9 mouse cellular contexts compared by ENCODE assay signal in genomic region chr5:131009510-131009909, GRCm38 (mm10).
DNase-seq lines count a peak whose midpoint lies in the region; ATAC-seq and TF ChIP-seq lines count a peak whose summit lies in the region.
"Had no signal": no experiment of that assay in that cellular context is flagged by ENCODE, and none has a peak within 500 bp of the region (broad histone marks: within the 10 kb centered on the region; RNA-seq: fewer than 3 reads in every experiment).

No protein-coding gene starts in this region.

- no peak for ATAC-seq in hindbrain, postnatal 0 days
- ATAC-seq in hindbrain, embryonic 16.5 days: no peak
- no peak for ATAC-seq in megakaryocyte, adult 5-6 weeks (ENCODE audit: poor library complexity, severe bottlenecking)

- H3K27ac ChIP-seq in hindbrain, postnatal 0 days: no peak overlapping the region
- no peak overlapping the region for H3K27ac ChIP-seq in hindbrain, embryonic 16.5 days (ENCODE audit: low read depth, low read length)
- no peak overlapping the region for H3K27ac ChIP-seq in ES-E14 (ENCODE audit: insufficient read depth, low read depth, low read length, poor library complexity, severe bottlenecking)
- no peak overlapping the region for H3K27ac ChIP-seq in embryonic fibroblast, embryonic 13.5 days (ENCODE audit: insufficient read depth, low read length)

- H3K36me3 ChIP-seq in hindbrain, postnatal 0 days (ENCODE audit: insufficient read depth, low read length): no peaks in the 10 kb centered on the region
- H3K36me3 ChIP-seq in hindbrain, embryonic 16.5 days (ENCODE audit: control insufficient read depth, insufficient read depth, low read length): no peaks in the 10 kb centered on the region
- H3K36me3 ChIP-seq in ES-E14 (ENCODE audit: control insufficient read depth, insufficient read depth, low read length, poor library complexity, severe bottlenecking): no peaks in the 10 kb centered on the region

- H3K4me2 ChIP-seq in hindbrain, postnatal 0 days (ENCODE audit: low read depth, low read length): no peak overlapping the region
- no peak overlapping the region for H3K4me2 ChIP-seq in hindbrain, embryonic 16.5 days (ENCODE audit: low read length)

- no peak overlapping the region for H3K9ac ChIP-seq in hindbrain, postnatal 0 days (replicated peaks; ENCODE audit: low read length)
- H3K9ac ChIP-seq in hindbrain, embryonic 16.5 days (ENCODE audit: low read depth, low read length): no peak overlapping the region
- no peak overlapping the region for H3K9ac ChIP-seq in ES-E14 (ENCODE audit: insufficient read depth, low read depth, low read length, poor library complexity, severe bottlenecking)

- peak; percentile 66 for TF ChIP-seq CTCF in hindbrain, postnatal 0 days (IDR thresholded peaks at IDR 0.05; ENCODE audit: low read depth)
- 0 out of 2 replicates have a peak, but pooled peaks have one; percentile 6 for TF ChIP-seq CTCF in embryonic fibroblast, embryonic 13.5 days (IDR thresholded peaks at IDR 0.05; ENCODE audit: borderline replicate concordance, insufficient read depth, low read length)

- peak; percentile 43 for DNase-seq in hindbrain, postnatal 0 days (ENCODE audit: low spot score)
- DNase-seq in 416B (ENCODE audit: low read depth) (peak; percentile 14), ES-E14 (ENCODE audit: low read depth, low spot score) (peak; percentile 73)
- DNase-seq in layer of hippocampus, postnatal 10 days (ENCODE audit: low spot score in 2 of 2): no peak
- no peak for DNase-seq in thymus, adult 18-20 months
- DNase-seq: thymus, postnatal 25 days had no signal

- no peak overlapping the region for H3K4me3 ChIP-seq in hindbrain, postnatal 0 days (ENCODE audit: low read length)
- no peak overlapping the region for H3K4me3 ChIP-seq in hindbrain, embryonic 16.5 days (ENCODE audit: low read length)
- no peak overlapping the region for H3K4me3 ChIP-seq in ES-E14 (ENCODE audit: insufficient read depth in 1 of 2, low read depth in 1 of 2, low read length in 2 of 2, poor library complexity in 1 of 2, severe bottlenecking in 1 of 2)
- no peak overlapping the region for H3K4me3 ChIP-seq in embryonic fibroblast, embryonic 13.5 days (ENCODE audit: insufficient read depth, low read length)

- no peaks in the 10 kb centered on the region for H3K9me3 ChIP-seq in hindbrain, postnatal 0 days (ENCODE audit: low read length)
- H3K9me3 ChIP-seq in hindbrain, embryonic 16.5 days (ENCODE audit: control insufficient read depth, low read length): no peaks in the 10 kb centered on the region
- no peaks in the 10 kb centered on the region for H3K9me3 ChIP-seq in ES-E14 (ENCODE audit: control insufficient read depth, insufficient read depth, low read depth, low read length)

- no peaks in the 10 kb centered on the region for H3K27me3 ChIP-seq in hindbrain, postnatal 0 days (ENCODE audit: insufficient read depth, low read length)
- H3K27me3 ChIP-seq in hindbrain, embryonic 16.5 days (replicated peaks; ENCODE audit: control insufficient read depth, insufficient read depth, low read length): no peaks in the 10 kb centered on the region

- WGBS in hindbrain, postnatal 0 days: 73% methylated on average over 6 of the region's 6 CpGs
- WGBS in hindbrain, embryonic 16.5 days: 68% methylated on average over 6 of the region's 6 CpGs

- H3K4me1 ChIP-seq in hindbrain, postnatal 0 days (ENCODE audit: insufficient read depth, low read length): no peaks in the 10 kb centered on the region
- H3K4me1 ChIP-seq in hindbrain, embryonic 16.5 days (ENCODE audit: control insufficient read depth, insufficient read depth, low read depth, low read length): no peaks in the 10 kb centered on the region; the same call in 1 of the 2 replicates
- no peaks in the 10 kb centered on the region; a peak in 2 of 4 replicates for H3K4me1 ChIP-seq in ES-E14 (ENCODE audit: control insufficient read depth in 2 of 2, insufficient read depth in 2 of 2, low read length in 2 of 2, poor library complexity in 1 of 2)
- peaks cover 3% of the 10 kb centered on the region for H3K4me1 ChIP-seq in embryonic fibroblast, embryonic 13.5 days (ENCODE audit: control insufficient read depth, insufficient read depth, low read length)

- TF ChIP-seq POLR2A in embryonic fibroblast, embryonic 13.5 days (IDR thresholded peaks at IDR 0.05; ENCODE audit: low read depth, low read length): no peak

- in situ Hi-C loops in ES-E14 (cut with MboI; ENCODE audit: low sequenced_read_pairs in 2 of 2, unreplicated experiment in 2 of 2): no loop called here

TF ChIP-seq in ES-E14, 5 proteins besides CTCF, POLR2A, EP300 and RAD21:
- peak; percentile 19; the same call in 1 of the 2 replicates for TF ChIP-seq ZC3H11A (IDR thresholded peaks at IDR 0.05; ENCODE audit: borderline replicate concordance, low read depth, low read length)
- TF ChIP-seq HCFC1 (IDR thresholded peaks at IDR 0.05; ENCODE audit: borderline replicate concordance, insufficient read depth, low read length): no peak
- no peak for TF ChIP-seq MAFK (IDR thresholded peaks at IDR 0.05; ENCODE audit: insufficient read depth, low read depth, low read length)
- TF ChIP-seq ZNF384 (IDR thresholded peaks at IDR 0.05; ENCODE audit: low read depth, low read length): no peak
- TF ChIP-seq CHD2 (IDR thresholded peaks at IDR 0.05; ENCODE audit: low read depth, low read length): no peak

Comparison
In these comparisons a context has a peak if more than half of its experiments do, and no peak if none do; other contexts are left out.
1. DNase-seq: peak in hindbrain, postnatal 0 days (single experiment), 416B (single experiment) and ES-E14 (single experiment); none in layer of hippocampus, postnatal 10 days (0 of 2) and thymus, adult 18-20 months (0 of 2).